8 mouse cellular contexts compared by ENCODE assay signal in genomic region chr9:40616426-40617035, GRCm38 (mm10). TPM values are rescaled to one million over a fixed set of nuclear protein-coding genes. Genes with fewer than 3 reads are reported as not detected.
A peak's percentile ranks its signal among the peaks of the same experiment; 100 is the strongest.
DNase-seq lines count a peak whose midpoint lies in the region; ATAC-seq lines count a peak whose summit lies in the region.

No protein-coding gene starts in this region.

- no peaks in the 10 kb centered on the region for H3K27me3 ChIP-seq in hindbrain, embryonic 11.5 days (ENCODE audit: control insufficient read depth, insufficient read depth, low read length)
- no peaks in the 10 kb centered on the region; the same call in 1 of the 2 replicates for H3K27me3 ChIP-seq in lung, embryonic 16.5 days (ENCODE audit: control insufficient read depth, insufficient read depth, low read depth, low read length)

- peak; percentile 84 for ATAC-seq in hindbrain, embryonic 11.5 days (ENCODE audit: low FRiP score)
- ATAC-seq in lung, embryonic 16.5 days (ENCODE audit: low read depth) = peak; percentile 79

- peak overlapping the region; percentile 55 for H3K9ac ChIP-seq in hindbrain, embryonic 11.5 days (ENCODE audit: low read depth, low read length)
- 0 out of 2 replicates have a peak overlapping the region, but pooled peaks have one; percentile 24 for H3K9ac ChIP-seq in lung, embryonic 16.5 days (ENCODE audit: low read length)

- WGBS in hindbrain, embryonic 11.5 days = 2% methylated on average over 11 of the region's 11 CpGs
- 1% methylated on average over 11 of the region's 11 CpGs for WGBS in lung, embryonic 16.5 days

- H3K9me3 ChIP-seq in hindbrain, embryonic 11.5 days (ENCODE audit: control insufficient read depth, low read length) = no peaks in the 10 kb centered on the region
- peaks cover 5% of the 10 kb centered on the region; the same call in 1 of the 2 replicates for H3K9me3 ChIP-seq in lung, embryonic 16.5 days (ENCODE audit: control insufficient read depth, low read length)

- H3K27ac ChIP-seq in hindbrain, embryonic 11.5 days (ENCODE audit: low read depth, low read length) = peak overlapping the region; percentile 83
- no peak overlapping the region for H3K27ac ChIP-seq in lung, embryonic 16.5 days (ENCODE audit: low read length)

- H3K36me3 ChIP-seq in hindbrain, embryonic 11.5 days (ENCODE audit: control insufficient read depth, insufficient read depth, low read length) = no peaks in the 10 kb centered on the region
- no peaks in the 10 kb centered on the region for H3K36me3 ChIP-seq in lung, embryonic 16.5 days (ENCODE audit: control insufficient read depth, insufficient read depth, low read length)

- peak; percentile 84 for DNase-seq in R1 (ENCODE audit: low read depth, low spot score)
- peak; percentile 88 to 91 for DNase-seq in cerebellum, postnatal 10 days
- DNase-seq in frontal cortex, postnatal 10 days (ENCODE audit: low spot score in 2 of 2) = peak; percentile 61 to 72
- DNase-seq in hindbrain, embryonic 11.5 days (ENCODE audit: low spot score) = peak; percentile 91
- DNase-seq in layer of hippocampus, adult 9-11 months = peak; percentile 78
- peak; percentile 62 for DNase-seq in ovary, postnatal 36 days (ENCODE audit: low spot score)
- peak; percentile 52 for DNase-seq in thymus, postnatal 14 days

- H3K4me1 ChIP-seq in hindbrain, embryonic 11.5 days (replicated peaks; ENCODE audit: control insufficient read depth, insufficient read depth, low read length) = peaks cover 4% of the 10 kb centered on the region; the same call in 1 of the 2 replicates
- peaks cover 13% of the 10 kb centered on the region for H3K4me1 ChIP-seq in lung, embryonic 16.5 days (replicated peaks; ENCODE audit: control insufficient read depth, insufficient read depth, low read length)

- H3K4me2 ChIP-seq in hindbrain, embryonic 11.5 days (replicated peaks; ENCODE audit: low read depth, low read length) = peak overlapping the region; percentile 30
- peak overlapping the region; percentile 60 for H3K4me2 ChIP-seq in lung, embryonic 16.5 days (ENCODE audit: low read depth, low read length)

- H3K4me3 ChIP-seq in hindbrain, embryonic 11.5 days (ENCODE audit: low read depth, low read length) = peak overlapping the region; percentile 28; the same call in 1 of the 2 replicates
- peak overlapping the region; percentile 38 for H3K4me3 ChIP-seq in lung, embryonic 16.5 days (ENCODE audit: low read length)

RNA-seq across cellular contexts. Expression of gene Gm21915, which starts 53.9 kb away (rescaled TPM):
- polyA plus RNA-seq in hindbrain, embryonic 11.5 days (2014; fragmentation: Nextera tagmentation; extraction: Ambion mirVana) = not detected in 2 replicates
- polyA plus RNA-seq in lung, embryonic 16.5 days (2015; fragmentation: Nextera tagmentation; extraction: Ambion mirVana) = not detected in 2 replicates
